Mouse (Mus musculus) CH12.LX (cell line): ENCODE data around the gene Cd3g. TPM values are rescaled to one million over a fixed set of nuclear protein-coding genes. Genes with fewer than 3 reads are reported as not detected.

Experiments
- DNase-seq: peaks from one replicate; pipeline ENCODE4 v3.0.0-alpha.2; 2013; ENCODE audit errors: extremely low read depth
- H3K27ac ChIP-seq: 2 replicates; pipeline ENCODE4 v1.5.1; 2012; ENCODE audit warnings: low read depth, mild to moderate bottlenecking, control low read depth, moderate library complexity; ENCODE audit not compliant: insufficient read depth
- H3K27me3 ChIP-seq: replicated peaks from 2 replicates; pipeline ENCODE3; 2012; ENCODE audit warnings: inconsistent platforms
- H3K36me3 ChIP-seq, 2 experiments: replicated peaks in 1 of 2; 2 replicates each; pipeline versions ENCODE3 to v1.6.1; 2012; ENCODE audit warnings: inconsistent platforms in 1 of 2, low read length in 1 of 2, mild to moderate bottlenecking in 1 of 2, mixed read lengths in 1 of 2, moderate library complexity in 1 of 2; ENCODE audit not compliant: control insufficient read depth in 1 of 2, insufficient read depth in 1 of 2
- H3K4me1 ChIP-seq, 2 experiments: 2 replicates each; pipeline ENCODE4 v1.6.1; 2012; ENCODE audit warnings: inconsistent platforms in 1 of 2, moderate library complexity in 1 of 2; ENCODE audit not compliant: insufficient read depth in 2 of 2, control insufficient read depth in 1 of 2
- H3K4me2 ChIP-seq: 2 replicates; pipeline ENCODE4 v1.6.1; 2012; ENCODE audit warnings: low read depth, mild to moderate bottlenecking, control low read depth; ENCODE audit not compliant: poor library complexity, insufficient read depth, severe bottlenecking
- H3K4me3 ChIP-seq, 3 experiments: fragments of 150-350 bp in 1 of 3; sonication (generic) in 1 of 3; replicated peaks in 1 of 3; 2 replicates each; pipeline versions ENCODE3 to v1.5.1; 2011 to 2012; ENCODE audit warnings: low read depth in 2 of 3, low read length in 2 of 3, mild to moderate bottlenecking in 2 of 3, moderate library complexity in 2 of 3, control low read depth in 1 of 3, improper control_type of control experiment in 1 of 3, inconsistent platforms in 1 of 3, mixed read lengths in 1 of 3; ENCODE audit not compliant: poor library complexity in 1 of 3
- H3K79me2 ChIP-seq: replicated peaks from 2 replicates; pipeline ENCODE4 v1.6.1; 2012; ENCODE audit warnings: mild to moderate bottlenecking, moderate library complexity; ENCODE audit not compliant: control insufficient read depth, poor library complexity, insufficient read depth, severe bottlenecking; ENCODE audit errors: extremely low read depth
- H3K9ac ChIP-seq: 2 replicates; pipeline ENCODE4 v1.6.1; 2012; ENCODE audit warnings: low read depth, mild to moderate bottlenecking, control low read depth, moderate library complexity; ENCODE audit not compliant: insufficient read depth
- H3K9me3 ChIP-seq: replicated peaks from 2 replicates; pipeline ENCODE3; 2012; ENCODE audit warnings: low read length, inconsistent platforms, mixed read lengths
- CHD1 ChIP-seq: IDR thresholded peaks from 2 replicates; pipeline ENCODE4 v1.6.1; 2012; ENCODE audit warnings: low read depth, low read length, improper control_type of control experiment, inconsistent platforms
- CHD2 ChIP-seq: IDR thresholded peaks from 2 replicates; pipeline ENCODE4 v1.6.1; 2011; ENCODE audit warnings: low read length, improper control_type of control experiment
- E2F4 ChIP-seq: IDR thresholded peaks from 2 replicates; pipeline ENCODE4 v1.6.1; 2011; ENCODE audit warnings: low read depth, low read length, improper control_type of control experiment; ENCODE audit not compliant: insufficient replicate concordance
- ELF1 ChIP-seq: IDR thresholded peaks from 2 replicates; pipeline ENCODE4 v1.6.1; 2014; ENCODE audit warnings: low read depth, mild to moderate bottlenecking, inconsistent platforms, low read length, improper control_type of control experiment
- EP300 ChIP-seq: IDR thresholded peaks from 2 replicates; pipeline ENCODE4 v1.6.1; 2011; ENCODE audit warnings: low read length, improper control_type of control experiment
- GABPA ChIP-seq: IDR thresholded peaks from 2 replicates; pipeline ENCODE4 v1.6.1; 2012; ENCODE audit warnings: low read depth, low read length, improper control_type of control experiment, inconsistent platforms; ENCODE audit not compliant: insufficient replicate concordance
- IRF4 ChIP-seq: IDR thresholded peaks from 2 replicates; pipeline ENCODE4 v1.6.1; 2014; ENCODE audit warnings: low read depth, mild to moderate bottlenecking, inconsistent platforms, low read length, improper control_type of control experiment
- JUN ChIP-seq: IDR thresholded peaks from 2 replicates; pipeline ENCODE4 v1.6.1; 2011; ENCODE audit warnings: low read depth, mild to moderate bottlenecking, low read length, improper control_type of control experiment, moderate library complexity; ENCODE audit not compliant: insufficient read depth
- JUND ChIP-seq: conservative IDR thresholded peaks from 2 replicates; pipeline ENCODE4 v1.6.1; 2011; ENCODE audit warnings: low read depth, low read length, improper control_type of control experiment
- KAT2A ChIP-seq: IDR thresholded peaks from 2 replicates; pipeline ENCODE4 v1.6.1; 2012; ENCODE audit warnings: low read length, improper control_type of control experiment, inconsistent platforms; ENCODE audit not compliant: insufficient replicate concordance
- MAFK ChIP-seq: IDR thresholded peaks from 2 replicates; pipeline ENCODE4 v1.6.1; 2011; ENCODE audit warnings: low read length, improper control_type of control experiment; ENCODE audit not compliant: insufficient replicate concordance
- MXI1 ChIP-seq: IDR thresholded peaks from 2 replicates; pipeline ENCODE4 v1.6.1; 2011; ENCODE audit warnings: mild to moderate bottlenecking, low read depth, low read length, improper control_type of control experiment
- MYC ChIP-seq: IDR thresholded peaks from 2 replicates; pipeline ENCODE4 v1.6.1; 2011; ENCODE audit warnings: low read depth, mild to moderate bottlenecking, improper control_type of control experiment, low read length
- NELFE ChIP-seq: IDR thresholded peaks from 2 replicates; pipeline ENCODE4 v1.6.1; 2011; ENCODE audit warnings: low read depth, low read length, improper control_type of control experiment
- NRF1 ChIP-seq: IDR thresholded peaks from 2 replicates; pipeline ENCODE4 v1.6.1; 2014; ENCODE audit warnings: low read depth, mild to moderate bottlenecking, inconsistent platforms, low read length, improper control_type of control experiment, moderate library complexity
- POLR2A ChIP-seq: IDR thresholded peaks from 2 replicates; pipeline ENCODE4 v1.6.1; 2011; ENCODE audit warnings: low read depth, mild to moderate bottlenecking, improper control_type of control experiment, low read length
- POLR2AphosphoS2 ChIP-seq: IDR thresholded peaks from 2 replicates; pipeline ENCODE4 v1.6.1; 2011; ENCODE audit warnings: low read depth, low read length, improper control_type of control experiment
- SIN3A ChIP-seq: IDR thresholded peaks from 2 replicates; pipeline ENCODE4 v1.6.1; 2012; ENCODE audit warnings: low read length, improper control_type of control experiment, inconsistent platforms
- SMC3 ChIP-seq: IDR thresholded peaks from 2 replicates; pipeline ENCODE4 v1.6.1; 2011; ENCODE audit warnings: low read depth, low read length, improper control_type of control experiment
- TBP ChIP-seq: conservative IDR thresholded peaks from 2 replicates; pipeline ENCODE4 v1.6.1; 2011; ENCODE audit warnings: low read depth, low read length, improper control_type of control experiment
- TCF12 ChIP-seq: IDR thresholded peaks from 2 replicates; pipeline ENCODE4 v1.6.1; 2014; ENCODE audit warnings: low read depth, mild to moderate bottlenecking, inconsistent platforms, low read length, improper control_type of control experiment
- UBTF ChIP-seq: IDR thresholded peaks from 2 replicates; pipeline ENCODE4 v1.6.1; 2012; ENCODE audit warnings: low read depth, mild to moderate bottlenecking, inconsistent platforms, low read length, improper control_type of control experiment, moderate library complexity
- USF1 ChIP-seq: IDR thresholded peaks from 2 replicates; pipeline ENCODE4 v1.6.1; 2014; ENCODE audit warnings: low read depth, mild to moderate bottlenecking, inconsistent platforms, low read length, improper control_type of control experiment
- USF2 ChIP-seq: conservative IDR thresholded peaks from 2 replicates; pipeline ENCODE4 v1.6.1; 2011; ENCODE audit warnings: low read depth, low read length, improper control_type of control experiment
- ZKSCAN1 ChIP-seq: IDR thresholded peaks from 2 replicates; pipeline ENCODE4 v1.6.1; 2012; ENCODE audit warnings: low read depth, inconsistent platforms, low read length, improper control_type of control experiment, borderline replicate concordance
- ZMIZ1 ChIP-seq: IDR thresholded peaks from 2 replicates; pipeline ENCODE4 v1.6.1; 2012; ENCODE audit warnings: low read depth, mild to moderate bottlenecking, inconsistent platforms, low read length, improper control_type of control experiment
- dilution Hi-C: fragments of 300-500 bp; cut with MboI; formaldehyde crosslinking; loops from 2 replicates; pipeline ENCODE4 v1.14.3; 2020; ENCODE audit warnings: low sequenced_read_pairs; ENCODE audit not compliant: extremely low pct_unique_long_range_greater_than_20kb, extremely low pct_ligation_motif_present
- in situ Hi-C: fragments of 300-500 bp; cut with MboI; formaldehyde crosslinking; loops from 3 replicates; pipeline ENCODE4 v1.14.3; 2019; ENCODE audit warnings: low sequenced_read_pairs, low pct_ligation_motif_present, low pct_unique_long_range_greater_than_20kb, mixed read lengths
- polyA plus RNA-seq: library from polyadenylated mRNA; unstranded; fragments of >175 nt; gene quantifications from 2 replicates; pipeline ENCODE4 v1.2.1, GENCODE M21; 2012; ENCODE audit warnings: low read depth; ENCODE audit not compliant: insufficient read length
- total RNA-seq, 2 experiments: library from RNA; depleted of rRNA; stranded (reverse); fragments of 300-350 nt in 1 of 2; fragments of >200 nt in 1 of 2; gene quantifications; 2 replicates each; pipeline ENCODE4 v1.2.3; 2012 to 2014

The Cd3g gene
- total and polyA plus RNA-seq, 3 experiments: 1.7 to 12.7 (median 2.9) TPM

- Histone ChIP-seq H3K79me2 (no peaks in the 10 kb centered on the region), H3K4me2 (no peak overlapping the region), H3K4me1 (peaks cover 0 to 1% of the 10 kb centered on the region in 2 experiments; a peak in 1 of 4 replicates)
- DNase-seq: no peak
- dilution Hi-C loops: no loop called here
- in situ Hi-C loops: loop anchor here (25.0 kb wide), 1 partner anchor 369 kb away; the partner anchor contains the start of gene Fxyd2
- TF ChIP-seq EP300 (no peak), USF1 (no peak), NELFE (no peak), USF2 (no peak), E2F4 (no peak), SIN3A (no peak), KAT2A (no peak), ZKSCAN1 (no peak), POLR2AphosphoS2 (no peak), NRF1 (no peak), CHD2 (no peak), JUN (no peak), IRF4 (no peak), MYC (no peak), MAFK (no peak), TBP (no peak), ZMIZ1 (no peak), JUND (no peak)
- TF ChIP-seq, all 38 proteins: peak for 0
- Histone ChIP-seq H3K9ac (no peak overlapping the region), H3K27me3 (no peaks in the 10 kb centered on the region), H3K4me3 (no peak overlapping the region), H3K27ac (no peak overlapping the region), H3K9me3 (peaks cover 6% of the 10 kb centered on the region), H3K36me3 (no peaks in the 10 kb centered on the region)
These were observed 37.8 kb upstream of the Cd3g start for GRCm38 (mm10) chr9:45018031-45018430.

GRCm38 (mm10) chr9:45015841-45016240 lies 35.6 kb upstream of the Cd3g start:
- H3K79me2 ChIP-seq: no peaks in the 10 kb centered on the region
- DNase-seq: no peak
- H3K27me3 ChIP-seq: no peaks in the 10 kb centered on the region
- no peaks in the 10 kb centered on the region for H3K4me1 ChIP-seq
- no peak overlapping the region for H3K9ac ChIP-seq
- in situ Hi-C loops (loop anchor here (25.0 kb wide), 1 partner anchor 371 kb away; the partner anchor contains the start of gene Fxyd2), dilution Hi-C loops (no loop called here)
- H3K9me3 ChIP-seq: peaks cover 6% of the 10 kb centered on the region
- no peak overlapping the region for H3K27ac ChIP-seq
- H3K4me2 ChIP-seq: no peak overlapping the region
- TF ChIP-seq USF1 (no peak), POLR2A (no peak), TCF12 (no peak), MXI1 (no peak), ELF1 (no peak), ZMIZ1 (no peak), GABPA (no peak), USF2 (no peak), SMC3 (no peak), EP300 (no peak), SIN3A (no peak), UBTF (no peak), NELFE (no peak), E2F4 (no peak), CHD1 (no peak)
- no peaks in the 10 kb centered on the region for H3K36me3 ChIP-seq
- H3K4me3 ChIP-seq: no peak overlapping the region
